Comparison of ENCODE assay signal across 21 mouse cellular contexts in the genomic region with DNA sequence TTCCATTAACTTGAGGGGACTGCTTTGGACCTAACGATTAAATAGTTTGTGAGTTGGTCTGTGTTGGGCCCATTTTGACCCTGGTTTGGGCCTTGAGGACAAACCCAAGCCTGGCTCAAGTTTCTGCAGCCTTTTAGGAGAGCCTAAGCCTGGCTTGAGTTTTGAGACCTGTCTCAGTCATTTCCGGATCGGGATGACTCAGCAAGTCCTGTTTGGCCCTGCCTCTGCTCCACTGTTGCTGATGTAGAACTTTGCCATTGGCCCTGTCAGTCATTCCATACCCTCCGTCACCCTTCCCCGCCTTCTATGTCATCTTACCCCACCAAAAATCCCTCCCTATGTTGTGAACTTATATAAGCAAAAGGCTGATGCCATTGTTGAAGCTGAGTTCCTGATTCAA.
DNase-seq lines count a peak whose midpoint lies in the region; TF ChIP-seq lines count a peak whose summit lies in the region.
"Had no signal": no experiment of that assay in that cellular context is flagged by ENCODE, and none has a peak within 500 bp of the region (broad histone marks: within the 10 kb centered on the region; RNA-seq: fewer than 3 reads in every experiment).

No protein-coding gene starts in this region.

- H3K27ac ChIP-seq in ES-Bruce4 (ENCODE audit: insufficient read depth, low read length): peak overlapping the region; percentile 44; the same call in 1 of the 2 replicates
- H3K27ac ChIP-seq in ES-E14 (ENCODE audit: insufficient read depth, low read depth, low read length, poor library complexity, severe bottlenecking): peak overlapping the region; percentile 24; the same call in 1 of the 2 replicates
- no peak overlapping the region for H3K27ac ChIP-seq in hindbrain, embryonic 10.5 days
- H3K27ac ChIP-seq: embryonic facial prominence, embryonic 10.5 days; embryonic facial prominence, embryonic 12.5 days; forebrain, embryonic 13.5 days; forebrain, embryonic 15.5 days had no signal

- DNase-seq in 3T3-L1 (ENCODE audit: low read depth, low spot score) (peak; percentile 24), ES-E14 (ENCODE audit: low read depth, low spot score) (no peak), ZHBTc4 (ENCODE audit: low read depth, low spot score) (peak; percentile 59)
- no peak for DNase-seq in kidney, adult 18-20 months
- no peak for DNase-seq in hindbrain, embryonic 10.5 days (ENCODE audit: low spot score)
- no peak for DNase-seq in neural tube, embryonic 10.5 days (ENCODE audit: extremely low spot score, low spot score)
- DNase-seq: adrenal gland, adult 2 months; adrenal gland, postnatal 10 days; adrenal gland, postnatal 25 days; cerebellum, adult 11 months; cerebellum, adult 18-20 months; cerebellum, adult 8-10 months; cerebellum, adult 9-11 months; cerebellum, postnatal 14 days; cerebellum, postnatal 36 days; forebrain, postnatal 0 days had no signal

- H3K9me3 ChIP-seq in ES-Bruce4 (replicated peaks; ENCODE audit: control insufficient read depth, insufficient read depth, low read length, poor library complexity, severe bottlenecking): peaks cover 30% of the 10 kb centered on the region
- H3K9me3 ChIP-seq in ES-E14 (ENCODE audit: control insufficient read depth, insufficient read depth, low read depth, low read length): peaks cover 2% of the 10 kb centered on the region; the same call in 1 of the 2 replicates
- H3K9me3 ChIP-seq in hindbrain, embryonic 10.5 days: peaks cover 20% of the 10 kb centered on the region
- H3K9me3 ChIP-seq: embryonic facial prominence, embryonic 12.5 days had no signal

- H3K27me3 ChIP-seq in ES-Bruce4 (ENCODE audit: control insufficient read depth, insufficient read depth, low read length, poor library complexity, severe bottlenecking): no peaks in the 10 kb centered on the region
- no peaks in the 10 kb centered on the region for H3K27me3 ChIP-seq in hindbrain, embryonic 10.5 days (ENCODE audit: insufficient read depth, poor library complexity, severe bottlenecking)
- H3K27me3 ChIP-seq: embryonic facial prominence, embryonic 12.5 days; forebrain, embryonic 13.5 days; forebrain, embryonic 15.5 days had no signal

- no peak for TF ChIP-seq EP300 in ES-Bruce4 (IDR thresholded peaks at IDR 0.05; ENCODE audit: insufficient read depth, low read depth, low read length)

- H3K4me1 ChIP-seq in ES-Bruce4 (ENCODE audit: control insufficient read depth, insufficient read depth, low read length): no peaks in the 10 kb centered on the region
- H3K4me1 ChIP-seq in ES-E14 (ENCODE audit: control insufficient read depth in 2 of 2, insufficient read depth in 2 of 2, low read length in 2 of 2, poor library complexity in 1 of 2): no peaks in the 10 kb centered on the region
- H3K4me1 ChIP-seq in hindbrain, embryonic 10.5 days (replicated peaks): no peaks in the 10 kb centered on the region
- H3K4me1 ChIP-seq: embryonic facial prominence, embryonic 10.5 days; embryonic facial prominence, embryonic 12.5 days; forebrain, embryonic 13.5 days; forebrain, embryonic 15.5 days had no signal

- H3K9ac ChIP-seq in ES-Bruce4 (ENCODE audit: low read depth, poor library complexity, severe bottlenecking) (no peak overlapping the region), ES-E14 (ENCODE audit: insufficient read depth, low read depth, low read length, poor library complexity, severe bottlenecking) (no peak overlapping the region)
- H3K9ac ChIP-seq: embryonic facial prominence, embryonic 12.5 days; forebrain, embryonic 13.5 days; forebrain, embryonic 15.5 days; forebrain, postnatal 0 days had no signal

- H3K4me3 ChIP-seq in ES-Bruce4 (ENCODE audit: low read depth, low read length) (no peak overlapping the region), ES-E14 (ENCODE audit: insufficient read depth in 1 of 2, low read depth in 1 of 2, low read length in 2 of 2, poor library complexity in 1 of 2, severe bottlenecking in 1 of 2) (no peak overlapping the region)
- no peak overlapping the region for H3K4me3 ChIP-seq in hindbrain, embryonic 10.5 days
- H3K4me3 ChIP-seq: embryonic facial prominence, embryonic 10.5 days; embryonic facial prominence, embryonic 12.5 days; forebrain, embryonic 13.5 days; forebrain, embryonic 15.5 days had no signal

- in situ Hi-C loops in ES-E14 (cut with MboI; ENCODE audit: low sequenced_read_pairs in 2 of 2, unreplicated experiment in 2 of 2): no loop called here

- H3K36me3 ChIP-seq in ES-Bruce4 (ENCODE audit: control insufficient read depth, insufficient read depth, low read length, poor library complexity, severe bottlenecking): no peaks in the 10 kb centered on the region
- H3K36me3 ChIP-seq in ES-E14 (ENCODE audit: control insufficient read depth, insufficient read depth, low read length, poor library complexity, severe bottlenecking): no peaks in the 10 kb centered on the region
- no peaks in the 10 kb centered on the region for H3K36me3 ChIP-seq in hindbrain, embryonic 10.5 days
- H3K36me3 ChIP-seq: embryonic facial prominence, embryonic 10.5 days; embryonic facial prominence, embryonic 12.5 days; forebrain, embryonic 15.5 days had no signal

- TF ChIP-seq POLR2A in ES-Bruce4 (IDR thresholded peaks at IDR 0.05; ENCODE audit: insufficient read depth, low read length): no peak

- TF ChIP-seq CTCF in ES-Bruce4 (IDR thresholded peaks at IDR 0.05; ENCODE audit: low read depth, low read length): no peak

- 92% methylated on average over 5 of the region's 5 CpGs for WGBS in hindbrain, embryonic 10.5 days

TF ChIP-seq in ES-E14, 5 proteins besides CTCF, POLR2A, EP300 and RAD21:
- TF ChIP-seq MAFK (IDR thresholded peaks at IDR 0.05; ENCODE audit: insufficient read depth, low read depth, low read length): peak; percentile 86
- TF ChIP-seq HCFC1 (IDR thresholded peaks at IDR 0.05; ENCODE audit: borderline replicate concordance, insufficient read depth, low read length): no peak
TF ChIP-seq in ES-E14: peak in this region for 1.

Comparison
In these comparisons a context has a peak if more than half of its experiments do, and no peak if none do; other contexts are left out.
1. DNase-seq: peak in 3T3-L1 (single experiment) and ZHBTc4 (single experiment); none in ES-E14 (single experiment), kidney, adult 18-20 months (single experiment), hindbrain, embryonic 10.5 days (single experiment) and neural tube, embryonic 10.5 days (single experiment).